Mouse (Mus musculus) right cerebral cortex, adult 2 months (tissue): ENCODE measurements around the gene Trp53i13.

Source experiments
- DNase-seq, 2 experiments: peaks; one replicate each; pipeline ENCODE4 v3.0.0; 2021 to 2022; ENCODE audit warnings: low spot score in 2 of 2

The Trp53i13 gene

GRCm38 (mm10) chr11:77492311-77492871 lies 23.4 kb downstream of the Trp53i13 start:
- peak in 1 of 2 experiments; percentile 51 for DNase-seq

GRCm38 (mm10) chr11:77491502-77492291 lies 24.1 kb downstream of the Trp53i13 start:
- peak in 1 of 2 experiments; percentile 73 for DNase-seq

GRCm38 (mm10) chr11:77491123-77491501 lies 24.7 kb downstream of the Trp53i13 start:
- peak; percentile 89 to 92 for DNase-seq

GRCm38 (mm10) chr11:77490451-77490850 lies 25.3 kb downstream of the Trp53i13 start:
- no peak for DNase-seq

DNA sequence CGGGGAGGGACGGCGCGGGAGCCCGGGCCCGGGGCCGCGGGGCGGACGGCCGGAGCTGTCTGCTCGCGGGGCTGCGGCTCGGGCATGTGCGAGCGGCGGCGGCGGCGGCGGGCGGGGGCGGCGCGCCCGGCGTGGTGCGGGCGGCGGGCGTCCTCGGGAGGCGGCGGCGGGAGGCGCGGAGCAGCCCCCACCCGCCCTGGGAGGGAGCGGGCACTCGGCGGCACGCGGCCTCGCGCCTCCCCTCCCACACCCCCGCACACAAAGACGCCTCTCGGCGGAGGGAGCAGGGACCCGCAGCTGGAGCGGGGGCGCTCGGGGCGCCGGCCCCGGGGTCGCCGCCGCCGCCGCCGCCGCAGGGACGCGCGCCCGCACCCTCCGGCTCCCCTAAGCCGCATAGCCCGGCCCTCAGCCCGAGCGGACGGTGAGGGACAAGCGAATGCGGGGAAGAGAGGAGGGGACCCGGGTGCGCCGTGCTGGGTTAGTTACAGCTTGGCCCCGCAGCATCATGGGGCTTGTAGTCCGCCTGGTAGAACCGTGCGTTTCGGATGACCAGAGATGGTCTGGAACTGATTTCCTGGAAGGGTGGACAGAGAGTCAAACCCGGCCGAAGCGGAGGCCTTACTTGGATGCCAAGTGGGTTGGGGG lies 26.1 kb downstream of the Trp53i13 start, which contains the start of gene Ankrd13b:
Gene Ankrd13b (minus strand): TSS at position 88 of the 645 bp plus-strand sequence.
- DNase-seq = peak; percentile 79 to 80

- no peak for DNase-seq
Observed at GRCm38 (mm10) chr11:77488771-77489581, 26.8 kb downstream of the Trp53i13 start.

DNA sequence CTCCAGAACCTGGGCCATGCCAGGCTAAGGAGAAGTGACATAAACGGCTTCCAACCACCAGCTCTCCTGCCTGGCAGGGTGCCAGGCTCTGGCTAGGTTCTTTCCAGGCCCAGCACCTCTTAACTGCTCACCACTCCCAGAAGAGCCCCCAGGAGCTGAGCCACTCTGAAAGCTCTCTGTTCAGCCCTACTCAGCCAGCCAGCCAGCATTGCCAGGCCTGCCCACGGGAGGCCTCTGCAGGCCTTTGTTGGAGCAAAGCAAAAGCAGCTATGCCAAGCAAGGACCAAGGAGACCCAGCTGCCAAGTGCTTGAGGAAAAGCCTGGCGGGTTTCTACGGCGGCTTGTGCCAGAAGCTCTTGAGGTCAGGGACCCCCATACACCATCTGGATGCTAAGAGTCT lies 29.0 kb downstream of the Trp53i13 start:
- no peak for DNase-seq

DNA sequence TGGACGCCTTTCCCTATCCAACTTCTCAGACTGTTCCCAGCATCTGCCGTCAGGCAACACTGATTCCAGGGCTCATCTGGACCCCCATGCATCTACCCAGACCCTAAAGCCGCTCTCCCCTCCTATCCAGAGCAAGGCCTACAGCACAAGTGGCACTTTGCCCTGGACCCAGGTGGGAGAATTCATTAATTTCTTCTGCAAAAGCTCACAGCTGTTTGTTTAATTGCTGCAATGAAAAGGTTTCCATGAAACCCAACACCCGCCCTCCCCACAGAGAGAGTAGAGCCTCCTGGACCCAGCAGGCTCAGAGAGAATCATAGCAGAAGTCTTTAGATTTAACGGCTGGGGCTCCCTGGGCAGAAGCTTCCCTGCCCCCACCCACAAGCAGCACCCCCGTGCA lies 30.6 kb downstream of the Trp53i13 start:
- DNase-seq = no peak

DNA sequence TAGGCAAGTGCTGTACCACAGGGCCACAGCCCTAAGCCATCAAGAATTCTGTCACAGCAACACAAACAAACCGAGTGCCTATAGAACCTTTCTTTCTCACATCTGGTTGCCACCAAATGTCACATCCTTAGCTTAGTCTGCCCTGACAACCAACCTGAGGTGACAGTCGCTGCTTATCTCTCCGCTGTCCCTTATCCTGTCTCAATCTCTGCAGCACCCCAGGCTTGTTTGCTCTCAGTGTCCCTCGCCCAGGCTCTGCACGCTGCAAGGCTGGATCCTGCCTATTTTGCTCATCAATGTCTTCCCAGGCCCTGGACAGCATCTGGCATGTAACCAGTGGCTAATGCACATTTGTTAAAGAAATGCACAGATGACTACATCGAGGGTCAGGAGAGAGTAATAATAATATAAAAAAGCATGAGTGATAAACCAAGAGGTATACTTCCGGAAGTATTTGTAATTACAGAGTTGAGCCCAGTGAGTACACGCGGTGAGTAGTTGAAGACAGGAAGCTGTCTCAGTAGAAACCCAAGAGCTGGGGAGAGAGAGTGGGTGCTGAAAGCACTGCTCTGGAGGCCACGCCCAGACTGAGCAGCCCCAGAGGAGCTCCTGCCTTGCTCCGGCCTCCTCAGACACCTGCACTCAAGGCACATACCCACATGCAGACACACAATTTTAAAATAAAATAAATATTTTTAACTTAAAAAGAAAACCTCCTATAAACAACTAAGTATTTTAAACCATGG lies 32.1 kb downstream of the Trp53i13 start:
- no peak for DNase-seq

DNA sequence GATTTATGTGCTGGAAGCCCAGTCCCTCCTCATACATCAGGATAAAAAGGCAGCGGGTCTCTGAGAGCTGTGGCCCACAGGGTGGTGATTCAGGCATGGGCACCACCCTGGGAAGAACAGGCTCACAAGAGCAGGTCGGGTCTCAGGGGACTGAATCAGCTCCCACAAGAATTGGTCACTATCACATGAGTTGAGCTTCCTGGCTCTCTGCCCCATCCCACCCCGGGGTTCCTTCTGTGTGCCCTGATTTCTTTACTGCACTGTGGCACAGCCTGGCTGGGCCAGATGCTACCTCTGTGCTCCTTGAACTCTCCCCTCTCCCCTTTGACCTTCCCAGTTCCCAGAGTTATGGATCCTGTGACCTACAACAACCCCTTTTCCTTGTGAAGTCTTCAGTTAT lies 32.7 kb downstream of the Trp53i13 start:
- DNase-seq = no peak

DNA sequence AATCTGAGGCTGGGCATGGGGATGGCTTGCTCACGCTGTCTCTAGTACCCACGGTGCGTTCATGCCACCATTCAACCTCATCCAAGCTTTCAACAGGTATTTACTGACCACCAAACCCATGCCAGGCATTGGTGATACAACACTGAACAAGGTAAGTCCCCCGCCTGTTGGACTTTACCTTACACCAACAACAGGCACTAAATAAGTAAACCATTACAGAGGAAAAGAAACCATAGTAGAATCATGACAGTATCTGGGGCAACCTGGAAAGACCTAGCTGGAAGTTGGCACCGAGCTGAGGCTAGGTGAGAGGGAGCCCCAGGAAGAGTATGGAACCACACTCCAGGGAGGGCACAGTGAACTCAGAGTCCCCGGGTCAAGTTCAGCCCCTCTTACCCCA lies 38.9 kb downstream of the Trp53i13 start:
- no peak for DNase-seq

- no peak for DNase-seq
Observed at GRCm38 (mm10) chr11:77476216-77476615, 39.6 kb downstream of the Trp53i13 start.

GRCm38 (mm10) chr11:77472775-77473174 lies 43.0 kb downstream of the Trp53i13 start:
- DNase-seq = no peak

- no peak for DNase-seq
Observed at GRCm38 (mm10) chr11:77471407-77471806, 44.4 kb downstream of the Trp53i13 start.

DNA sequence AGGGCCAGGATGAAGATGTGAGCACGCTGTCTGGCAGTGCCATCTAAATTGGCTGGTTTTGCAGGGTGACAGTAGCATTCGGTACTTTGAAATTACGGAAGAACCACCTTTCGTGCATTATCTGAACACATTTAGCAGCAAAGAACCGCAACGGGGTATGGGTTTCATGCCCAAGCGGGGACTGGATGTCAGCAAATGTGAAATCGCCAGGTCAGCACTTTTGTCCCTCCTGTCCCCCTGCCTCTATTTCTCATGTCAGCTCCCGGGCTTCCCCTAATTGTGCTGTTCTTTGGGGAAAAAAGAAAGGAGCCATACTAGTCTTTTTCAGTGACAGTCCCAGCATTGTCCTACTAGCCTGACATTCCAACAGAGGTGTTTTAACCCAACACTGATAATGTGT lies 47.4 kb downstream of the Trp53i13 start:
- no peak for DNase-seq

DNA sequence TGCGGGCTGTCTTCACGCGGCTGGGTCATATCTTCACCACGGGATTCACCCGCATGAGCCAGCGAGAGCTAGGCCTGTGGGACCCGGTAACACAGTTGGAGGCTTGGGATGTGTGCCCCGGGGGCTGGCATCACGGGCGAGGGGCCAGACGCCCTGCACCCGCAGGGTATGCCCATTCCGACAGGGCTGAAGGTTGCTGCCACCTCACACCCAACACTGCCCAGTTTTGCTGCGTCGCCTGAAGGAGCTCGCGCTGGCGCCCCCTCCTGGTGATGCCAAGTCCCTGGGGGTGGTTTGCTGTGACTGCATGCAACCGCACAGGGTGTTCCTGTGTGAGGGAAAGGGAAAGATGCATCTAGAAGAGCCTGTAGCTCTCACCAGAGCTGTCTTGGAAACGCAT lies 48.0 kb downstream of the Trp53i13 start:
- peak; percentile 78 for DNase-seq

DNA sequence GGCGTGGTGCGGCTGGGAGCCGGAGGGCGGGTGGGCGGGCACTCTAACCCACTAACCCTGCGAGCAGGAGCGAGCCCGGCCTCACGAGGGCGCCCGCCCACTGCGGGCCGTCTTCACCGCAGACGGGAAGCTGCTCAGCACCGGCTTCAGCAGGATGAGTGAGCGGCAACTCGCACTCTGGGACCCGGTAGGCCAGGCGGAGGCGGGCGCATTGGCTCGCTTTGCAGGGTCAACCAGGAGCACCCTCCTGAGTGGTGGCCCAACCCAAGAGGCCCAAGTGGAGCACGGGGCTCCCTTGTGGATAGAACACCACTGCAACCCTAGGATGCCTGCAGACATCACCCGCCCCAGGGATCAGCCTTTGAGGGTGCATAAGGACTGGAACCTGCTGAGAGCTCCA lies 48.6 kb downstream of the Trp53i13 start:
- DNase-seq = peak in 1 of 2 experiments; percentile 69

DNA sequence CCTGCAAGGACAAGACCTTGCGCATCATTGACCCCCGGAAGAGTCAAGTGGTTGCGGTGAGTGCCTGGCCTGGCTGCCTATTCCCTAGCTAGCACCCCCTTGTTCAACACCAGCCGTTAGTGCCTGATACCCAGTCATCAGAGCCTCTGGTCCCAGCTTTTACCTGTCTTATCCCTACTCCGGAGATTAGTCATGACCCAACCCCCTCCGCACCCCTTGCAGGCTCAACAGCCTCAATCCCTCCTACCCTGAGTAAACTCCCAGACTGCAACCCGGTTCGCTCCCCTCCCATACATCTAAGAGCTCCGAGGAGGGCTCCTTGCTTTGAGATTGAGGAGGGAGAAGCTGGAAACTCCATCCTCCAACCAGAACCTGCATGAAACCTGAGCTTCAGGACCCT lies 49.2 kb downstream of the Trp53i13 start:
- no peak for DNase-seq

DNA sequence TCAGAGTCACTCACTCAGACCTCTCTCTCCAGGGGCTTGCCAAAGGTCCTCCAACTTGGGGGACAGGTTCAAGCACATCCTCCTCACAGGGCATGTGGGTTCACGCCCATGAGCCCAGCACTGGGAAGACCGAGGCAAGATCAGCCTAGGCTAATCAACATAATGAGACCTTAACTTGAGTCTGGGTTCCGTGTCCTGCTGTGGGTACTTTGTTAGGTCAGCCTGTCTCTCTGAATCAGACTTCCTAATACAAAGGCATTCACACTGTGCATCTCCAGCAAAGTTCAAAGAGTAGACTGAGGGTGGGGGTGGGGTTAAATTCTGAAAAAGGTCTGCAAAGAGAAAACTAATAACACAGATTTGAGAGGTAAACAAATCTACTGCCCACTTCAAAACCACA lies 50.7 kb downstream of the Trp53i13 start:
- DNase-seq = no peak

GRCm38 (mm10) chr11:77464684-77465083 lies 51.1 kb downstream of the Trp53i13 start:
- no peak for DNase-seq

GRCm38 (mm10) chr11:77463786-77464185 lies 52.0 kb downstream of the Trp53i13 start:
- no peak for DNase-seq
